Mouse (Mus musculus) kidney, adult 11 months (tissue): ENCODE data around the gene Cpsf2.
A peak's percentile ranks its signal among the peaks of the same experiment; 100 is the strongest.
"Not testable (repeated sequence)": the region's sequence is repeated elsewhere in the genome, so short reads cannot be mapped to it uniquely, and the experiment has no call there.

Experiments used
- DNase-seq: peaks from one replicate; pipeline ENCODE4 v3.0.0; 2022

Cpsf2 gene

DNA sequence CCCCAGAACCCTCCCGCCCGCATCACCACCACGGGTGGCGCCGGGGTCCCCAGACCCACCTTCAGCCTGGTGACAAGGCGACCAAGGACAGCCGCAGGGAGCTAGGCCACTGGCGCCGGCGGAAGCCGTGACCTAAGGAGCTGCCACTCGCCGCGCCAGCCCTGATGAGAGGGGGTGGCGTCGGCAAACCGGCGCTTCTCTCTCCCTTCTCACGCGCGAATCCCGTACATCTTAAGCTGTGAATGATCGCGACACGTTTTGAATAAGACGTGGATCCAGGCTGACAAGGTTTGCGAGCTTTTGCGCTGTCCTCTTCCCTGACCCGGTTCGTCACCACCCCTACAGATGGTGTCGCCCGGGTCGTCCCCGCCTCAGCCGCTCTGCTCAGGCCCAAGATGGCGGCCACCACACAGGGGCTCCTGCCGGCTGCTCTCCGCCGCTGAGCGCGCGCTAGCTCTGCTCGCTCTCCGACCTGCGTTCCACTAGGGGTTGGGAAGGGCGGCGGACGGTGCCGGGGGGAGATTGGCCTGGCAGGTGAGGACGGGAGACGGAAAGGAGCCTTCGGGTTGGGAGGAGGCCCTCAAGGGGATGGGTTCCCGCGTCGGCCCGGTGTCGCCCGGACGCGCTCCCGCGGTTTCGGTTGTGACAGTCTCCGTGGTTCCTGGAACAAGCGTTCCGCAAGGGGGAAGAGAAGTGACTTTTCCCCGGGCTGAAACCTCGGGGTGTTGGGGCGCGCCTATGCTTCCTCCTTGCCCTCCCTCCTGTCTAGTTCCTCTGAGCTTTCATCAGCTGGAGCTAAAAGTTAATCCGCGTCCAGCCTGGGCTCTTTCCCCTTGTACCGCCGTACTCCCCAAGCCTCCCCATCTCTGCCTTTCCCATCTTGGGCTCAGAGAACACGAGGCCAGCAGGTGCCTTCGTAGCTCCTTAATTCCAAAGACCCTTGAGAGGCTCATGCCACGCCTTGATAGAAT, at the start of gene Cpsf2:
Gene Cpsf2 (plus strand): TSS at position 388 of the 971 bp plus-strand sequence.
- peak; percentile 84 for DNase-seq

DNA sequence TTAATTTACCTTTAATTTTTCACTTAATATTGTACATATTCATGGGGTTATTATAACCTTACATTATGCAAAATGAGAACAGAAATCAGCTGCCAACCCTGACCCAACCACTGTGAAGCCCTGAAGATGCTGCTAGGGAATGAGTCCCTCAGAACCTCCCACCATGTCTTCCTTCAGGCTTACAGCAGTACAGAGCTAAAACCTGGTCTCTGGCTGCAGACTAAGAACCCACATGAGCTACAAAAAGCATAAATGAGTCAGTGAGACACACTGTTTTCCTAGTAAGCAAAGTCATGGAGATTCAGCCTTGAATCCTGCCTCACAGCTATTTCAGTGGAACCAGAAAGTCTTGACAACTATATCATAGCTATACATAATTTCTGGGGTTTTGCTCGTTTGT, 47.4 kb upstream of the Cpsf2 start:
- DNase-seq: no peak

DNA sequence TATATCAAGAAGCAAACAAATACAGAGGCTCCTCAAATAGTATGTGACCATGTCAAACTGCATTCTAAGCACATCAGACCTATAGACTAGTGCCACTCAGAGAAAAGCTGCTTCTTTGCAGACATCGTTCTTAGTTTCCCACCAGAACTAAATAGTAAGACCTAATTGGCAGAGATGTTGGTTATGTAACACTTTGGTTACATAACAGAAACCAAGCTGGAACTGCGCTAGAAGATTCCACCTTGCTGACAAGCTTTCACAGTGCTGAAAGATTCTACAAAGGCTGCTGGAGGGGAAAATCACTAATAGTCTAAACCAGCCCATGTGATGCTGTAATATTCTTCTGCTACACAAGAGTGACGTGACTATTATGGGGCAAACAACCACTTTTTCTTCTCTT, 40.6 kb upstream of the Cpsf2 start:
- DNase-seq: no peak

DNA sequence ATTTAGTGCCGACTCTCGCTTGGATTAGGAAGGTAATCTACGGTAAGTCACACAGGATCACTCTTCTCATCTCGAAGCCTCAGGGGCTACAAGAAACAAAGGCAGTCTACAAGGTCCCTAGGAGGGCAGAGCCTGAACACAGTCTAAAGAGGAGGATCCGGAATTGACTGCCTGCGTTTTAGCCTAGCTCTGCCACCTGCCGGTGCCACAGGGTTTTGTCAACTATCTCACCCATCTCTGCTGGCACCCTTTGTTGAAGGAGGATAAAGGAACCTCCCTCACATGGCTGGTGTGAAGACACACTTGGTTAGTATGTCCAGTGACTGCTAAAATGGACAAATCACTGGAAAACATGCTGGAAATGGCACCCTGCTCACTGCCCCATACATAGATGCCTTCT, 38.2 kb upstream of the Cpsf2 start:
- no peak for DNase-seq

DNA sequence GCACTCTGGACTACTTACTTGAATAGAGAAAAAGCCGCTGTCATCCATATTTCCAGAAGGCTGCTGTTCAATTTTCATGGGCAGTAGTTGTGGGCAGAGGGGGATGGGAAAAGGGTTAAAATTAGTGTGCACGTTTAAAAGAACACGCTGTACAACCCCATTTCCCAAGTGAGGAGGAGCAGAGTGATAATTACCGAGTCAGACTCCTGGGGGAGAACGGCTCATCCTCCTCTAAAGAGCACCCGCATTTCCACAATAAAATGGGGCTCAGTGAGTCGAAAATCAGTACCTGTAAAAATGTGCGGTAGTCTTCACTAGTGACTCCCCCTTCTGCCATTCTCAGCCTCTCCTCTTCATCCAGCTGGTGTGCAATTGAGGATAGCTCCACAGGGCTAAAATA, 27.8 kb upstream of the Cpsf2 start:
- no peak for DNase-seq

DNA sequence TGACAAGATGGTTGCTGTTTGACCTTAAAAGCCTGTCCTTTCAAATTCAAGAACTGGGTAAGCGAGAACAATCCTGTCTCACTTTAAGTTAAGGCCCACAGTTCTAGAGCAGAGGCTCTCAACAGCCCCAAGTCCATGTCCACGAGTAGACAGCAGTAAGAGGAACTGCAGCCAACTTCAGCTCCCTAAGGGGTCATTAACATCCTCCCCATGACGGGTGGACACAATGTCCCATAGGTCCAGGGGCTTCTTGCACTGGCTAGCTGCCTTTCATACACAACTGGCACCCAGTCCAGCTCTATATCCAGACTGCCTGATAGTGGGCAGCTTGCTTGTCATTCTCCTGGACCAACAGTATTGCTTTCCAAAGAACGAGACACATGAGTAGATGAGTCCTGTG, 27.0 kb upstream of the Cpsf2 start:
- no peak for DNase-seq

DNA sequence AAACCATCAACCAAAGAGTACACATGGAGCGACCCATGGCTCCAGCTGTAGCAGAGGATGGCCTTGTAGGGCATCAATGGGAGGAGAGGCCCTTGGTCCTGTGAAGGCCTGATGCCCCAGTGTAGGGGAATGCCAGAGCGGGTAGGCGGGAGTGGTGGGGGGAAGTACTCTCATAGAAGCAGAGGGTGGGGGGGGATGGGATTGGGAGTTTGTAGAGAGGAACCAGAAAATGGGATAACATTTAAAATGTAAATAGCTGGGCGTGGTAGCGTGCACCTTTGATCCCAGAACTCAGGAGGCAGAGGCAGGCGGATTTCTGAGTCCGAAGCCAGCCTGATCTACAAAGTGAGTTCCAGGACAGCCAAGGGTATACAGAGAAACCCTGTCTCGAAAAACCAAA, 20.0 kb upstream of the Cpsf2 start:
- not testable (repeated sequence) for DNase-seq

DNA sequence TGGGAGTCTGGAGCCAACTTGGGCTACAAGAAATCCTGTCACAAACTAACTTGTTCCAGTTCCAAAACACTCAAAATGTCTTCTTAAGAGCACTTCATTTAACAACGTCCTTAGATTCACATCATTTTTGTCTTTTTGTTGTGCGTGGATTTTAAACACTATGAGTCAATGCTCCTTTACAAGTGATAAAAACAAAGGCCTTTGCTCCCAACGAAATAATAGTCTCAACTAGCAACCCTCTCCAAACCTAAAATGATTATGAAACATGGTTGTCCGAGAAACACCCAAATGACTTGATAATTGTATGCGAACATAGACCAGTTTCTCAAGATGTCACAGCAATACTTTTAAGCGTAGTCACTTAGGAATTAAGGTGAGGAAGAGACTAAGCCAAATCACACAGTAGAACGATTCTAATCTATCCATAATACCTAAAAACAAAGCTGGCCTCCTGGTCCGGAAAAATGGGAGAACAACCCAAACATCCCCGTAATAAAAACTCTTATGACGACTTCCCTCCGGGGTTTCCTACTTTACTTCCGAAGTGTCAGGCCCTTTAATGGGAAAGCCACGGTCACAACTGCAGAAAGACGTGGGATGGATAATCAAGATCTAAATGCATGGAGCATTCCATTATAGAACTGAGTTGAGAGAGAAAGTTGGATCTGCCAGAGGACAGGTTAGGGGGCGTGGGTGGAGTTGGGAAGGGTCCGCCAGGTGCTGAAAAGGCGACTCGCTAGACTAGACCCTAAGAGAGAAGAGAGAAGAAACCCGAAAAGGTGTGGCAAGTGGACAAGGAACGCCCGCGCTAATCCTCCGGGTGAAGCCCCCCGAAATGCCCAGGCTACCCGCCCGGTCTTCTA, 18.5 kb upstream of the Cpsf2 start:
- no peak for DNase-seq

DNA sequence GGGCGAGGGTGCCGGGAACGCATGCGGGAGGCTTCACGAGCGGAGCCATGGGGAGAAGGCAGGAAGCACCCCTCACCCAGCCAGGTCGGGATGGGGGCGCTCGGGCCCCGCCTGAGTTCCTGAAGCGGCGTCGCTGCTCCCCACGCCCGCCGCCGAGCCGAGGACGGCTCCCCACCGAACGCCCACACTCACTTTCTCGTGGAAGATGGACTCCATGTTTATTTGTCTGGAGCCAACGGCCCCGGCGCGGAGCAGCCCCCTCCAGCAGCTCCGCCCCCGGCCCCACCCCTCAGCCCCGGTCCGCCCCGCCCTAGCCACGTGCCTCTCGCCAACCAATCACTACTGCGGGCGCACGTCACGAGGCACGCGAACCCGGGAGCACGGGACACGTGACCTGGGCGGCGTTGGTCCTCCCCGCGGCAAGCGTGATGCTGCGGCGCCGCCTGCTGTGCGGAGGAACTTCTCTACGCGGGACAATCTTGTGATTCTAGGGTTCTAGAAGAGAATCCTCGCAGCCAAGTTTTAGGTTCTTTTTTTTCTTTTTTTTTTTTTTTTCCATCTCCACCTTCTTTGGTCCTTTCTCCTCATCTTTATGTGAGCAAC, 17.7 kb upstream of the Cpsf2 start, which contains the start of gene Atxn3:
Gene Atxn3 (minus strand): TSS at position 305 of the 603 bp plus-strand sequence.
- DNase-seq: peak; percentile 96

DNA sequence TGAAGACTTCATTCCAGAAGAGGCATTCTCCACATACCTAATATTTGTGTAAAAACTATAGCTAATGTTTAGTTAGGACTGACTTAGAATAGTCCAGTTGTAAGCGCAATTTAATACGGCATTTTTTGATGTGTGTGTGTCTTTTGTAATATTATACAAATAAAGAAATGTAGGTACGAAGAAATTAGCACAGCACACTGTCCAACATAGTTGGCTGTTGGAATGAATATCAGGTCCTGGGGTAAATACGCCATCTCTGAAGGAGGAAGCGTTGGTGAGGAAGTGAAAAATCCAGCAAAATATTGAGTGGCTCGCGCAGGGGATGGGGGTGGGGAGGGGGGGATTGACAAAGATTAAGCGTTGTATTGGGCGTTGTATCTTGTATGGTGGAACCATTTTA, 17.2 kb upstream of the Cpsf2 start:
- no peak for DNase-seq

DNA sequence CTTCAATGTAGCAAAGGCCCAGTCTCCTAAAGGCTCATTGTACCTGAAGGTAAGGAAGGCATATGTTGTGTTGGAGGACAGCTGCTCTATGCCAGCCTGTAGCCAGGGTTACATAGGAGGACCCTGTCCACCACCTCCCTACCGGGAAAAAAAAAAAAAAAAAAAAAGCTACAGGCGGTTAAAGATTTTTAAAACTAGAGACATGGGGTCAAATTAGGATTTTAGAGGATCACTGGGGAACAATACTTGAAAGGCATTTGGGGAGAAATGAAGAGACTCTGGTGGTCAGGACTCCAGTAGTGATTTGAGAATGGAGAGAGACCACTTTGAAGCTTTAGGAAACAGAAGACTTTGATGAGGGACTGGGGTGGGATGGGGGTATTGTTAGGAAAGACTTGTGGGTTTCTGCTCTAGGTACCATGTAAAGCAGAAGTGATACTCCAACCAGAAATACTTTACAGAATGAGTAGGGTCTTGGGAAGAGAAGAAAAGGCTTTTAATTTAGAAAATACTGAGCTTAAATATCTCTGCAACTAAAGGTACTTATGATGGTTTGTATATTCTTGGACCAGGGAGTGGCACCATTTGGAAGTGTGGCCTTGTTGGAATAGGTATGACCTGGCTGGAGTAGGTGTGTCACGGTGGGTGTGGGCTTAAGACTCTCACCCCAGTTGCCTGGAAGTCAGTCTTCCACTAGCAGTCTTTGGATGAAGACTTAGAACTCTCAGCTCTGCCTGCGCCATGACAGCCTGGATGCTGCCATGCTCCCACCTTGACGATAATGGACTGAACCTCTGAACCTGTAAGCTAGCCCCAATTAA, 16.6 kb upstream of the Cpsf2 start:
- not testable (repeated sequence) for DNase-seq

DNA sequence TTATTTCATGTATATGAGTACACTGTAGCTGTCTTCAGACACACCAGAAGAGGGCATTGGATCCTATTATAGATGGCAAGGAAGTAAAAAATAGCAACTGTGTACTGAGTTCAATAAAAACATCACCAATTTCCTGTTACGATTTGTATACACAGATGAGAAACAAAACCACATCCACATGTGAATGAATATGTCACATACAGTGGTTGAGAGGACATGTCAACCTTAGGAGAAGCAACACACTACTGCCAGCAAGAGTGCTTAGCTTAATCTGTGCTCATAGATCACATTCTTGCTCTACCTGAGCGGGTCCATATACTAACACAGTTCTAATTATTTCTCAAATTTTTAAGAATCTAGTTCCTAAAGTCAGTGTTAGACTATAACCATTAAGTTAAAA, 4.5 kb upstream of the Cpsf2 start:
- no peak for DNase-seq

DNA sequence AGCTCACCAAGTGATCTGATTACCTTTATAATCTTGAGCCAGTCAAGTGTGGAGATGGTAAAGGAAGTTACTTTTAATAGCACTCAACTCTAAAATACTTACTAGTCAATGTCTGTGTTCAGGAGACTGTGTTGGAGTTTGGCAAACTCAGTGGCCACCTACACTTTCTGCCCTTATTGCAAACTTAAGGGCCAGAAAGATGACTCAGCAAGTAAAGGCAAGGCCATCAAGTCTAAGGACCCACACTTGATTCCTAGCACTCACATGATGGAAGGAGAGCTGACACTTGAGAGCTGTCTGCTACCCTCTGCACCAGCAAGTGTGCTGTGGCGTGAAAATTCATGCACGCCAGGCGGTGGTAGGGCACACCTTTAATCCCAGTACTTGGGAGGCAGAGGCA, 3.6 kb upstream of the Cpsf2 start:
- DNase-seq: no peak

DNA sequence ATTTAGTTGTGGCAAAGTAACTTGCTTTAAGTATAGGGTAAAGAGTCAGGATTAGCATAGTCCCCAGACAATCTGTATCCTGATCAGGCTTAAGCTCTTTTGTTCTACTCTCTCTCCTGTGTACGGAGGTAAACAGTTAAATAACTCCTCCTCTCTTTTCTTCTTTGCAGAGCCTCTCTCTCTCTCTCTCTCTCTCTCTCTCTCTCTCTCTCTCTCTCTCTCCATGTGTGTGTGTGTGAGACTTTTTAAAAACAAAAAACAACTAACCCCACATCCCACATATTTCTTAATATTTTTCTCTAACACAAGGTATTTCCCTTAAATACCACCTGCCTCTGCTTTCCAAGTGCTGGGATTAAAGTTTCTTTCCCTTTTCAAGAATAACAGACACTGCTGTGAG, 1.2 kb upstream of the Cpsf2 start:
- DNase-seq: no peak

DNA sequence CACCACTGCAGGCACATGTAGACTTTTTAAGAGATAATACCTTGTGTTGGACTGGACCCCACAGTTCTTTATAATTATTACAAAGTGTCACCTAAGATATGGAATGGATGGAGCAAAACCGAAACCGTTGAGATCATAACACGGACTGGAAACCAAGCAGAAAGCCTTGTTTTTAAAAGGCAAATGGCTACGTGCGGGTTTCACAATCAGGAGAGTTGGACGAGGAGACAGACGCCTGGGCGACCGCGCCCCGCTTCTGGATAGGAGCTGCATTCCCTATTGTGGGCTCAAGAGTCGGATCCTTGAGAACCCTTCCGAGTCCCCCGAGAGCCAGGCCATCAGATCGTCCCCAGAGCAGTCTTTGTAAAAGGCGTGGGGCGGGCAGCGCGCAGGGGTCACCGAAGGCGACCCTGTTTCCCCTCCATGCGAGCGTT, 604 bp upstream of the Cpsf2 start:
- peak; percentile 6 for DNase-seq

DNA sequence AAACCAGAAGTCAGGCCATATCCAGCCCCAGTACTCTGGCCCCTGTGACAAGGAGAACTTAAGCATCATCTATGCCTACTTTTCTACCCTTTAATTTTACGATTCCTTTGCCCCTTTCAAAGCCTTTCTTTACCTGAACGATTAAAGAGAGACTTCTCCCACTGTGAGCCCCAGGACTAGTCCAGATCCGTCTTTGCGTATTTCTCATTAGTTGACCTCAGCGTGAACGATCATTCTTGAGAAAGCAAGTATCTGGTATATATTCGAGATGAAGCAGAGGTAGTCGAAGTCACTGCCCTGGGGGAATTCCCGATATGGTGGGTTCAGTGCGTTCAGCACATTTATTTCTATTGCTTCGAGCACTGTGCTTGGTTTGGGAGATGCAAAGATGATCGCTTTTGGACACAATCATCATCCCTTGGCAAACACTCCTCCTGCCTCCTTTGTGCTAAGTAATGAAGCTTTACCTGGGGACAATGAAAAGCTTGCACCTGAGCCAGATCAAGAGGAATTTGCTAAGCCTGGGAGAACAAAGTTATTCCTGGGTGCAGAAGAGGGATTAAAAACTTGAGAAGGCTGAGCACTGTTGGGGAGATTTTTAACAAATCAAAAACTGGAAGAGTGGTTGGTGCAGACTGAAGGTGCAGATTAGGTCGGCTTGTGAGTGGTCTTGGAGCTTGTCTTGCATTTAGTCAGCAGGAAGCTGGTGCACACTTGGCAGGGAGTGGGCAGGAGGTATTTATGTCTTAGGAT, 1.0 kb downstream of the Cpsf2 start:
- DNase-seq: no peak

DNA sequence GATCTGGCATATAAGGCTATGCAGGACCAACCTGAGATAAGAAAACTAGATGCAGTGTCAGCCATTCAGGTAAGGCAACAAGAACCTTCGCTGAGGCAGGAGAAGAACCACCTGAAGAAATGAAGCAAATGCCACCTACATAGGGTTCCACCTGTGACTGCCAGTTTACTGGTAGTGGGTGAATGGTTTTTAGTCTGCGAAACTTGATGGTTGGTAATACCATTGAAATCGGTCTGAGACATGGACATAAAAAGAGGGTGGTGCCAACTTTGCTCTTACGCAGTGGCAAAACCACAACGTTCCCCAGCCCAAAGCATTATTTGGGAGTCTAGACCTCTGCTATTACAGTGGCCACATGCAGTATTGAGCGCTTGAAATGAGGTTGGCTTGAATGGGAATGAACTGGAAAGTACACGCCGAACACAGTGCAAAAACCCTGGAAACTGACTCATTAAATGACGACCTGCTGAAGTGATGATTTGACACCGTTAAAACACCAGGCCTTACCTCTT, 1.7 kb downstream of the Cpsf2 start:
- DNase-seq: no peak

DNA sequence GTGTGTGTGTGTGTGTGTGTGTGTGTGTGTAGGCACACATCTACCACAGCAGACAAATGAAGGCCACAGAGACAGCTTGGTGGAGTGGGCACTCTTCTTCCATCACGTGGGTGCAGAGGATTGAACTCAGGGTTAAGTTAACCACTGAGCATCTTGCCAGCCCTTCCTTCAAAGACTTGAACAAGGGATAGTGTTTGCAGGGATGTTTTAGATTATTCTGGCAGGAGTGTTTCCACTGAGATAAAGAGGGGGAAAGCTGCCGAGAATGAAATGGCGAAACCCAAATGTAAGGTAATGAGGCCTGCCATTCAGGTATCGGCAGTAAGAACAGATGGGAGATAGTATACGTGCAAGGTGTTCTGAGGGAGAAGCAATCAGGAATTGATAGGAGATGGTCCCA, 2.4 kb downstream of the Cpsf2 start:
- no peak for DNase-seq

DNA sequence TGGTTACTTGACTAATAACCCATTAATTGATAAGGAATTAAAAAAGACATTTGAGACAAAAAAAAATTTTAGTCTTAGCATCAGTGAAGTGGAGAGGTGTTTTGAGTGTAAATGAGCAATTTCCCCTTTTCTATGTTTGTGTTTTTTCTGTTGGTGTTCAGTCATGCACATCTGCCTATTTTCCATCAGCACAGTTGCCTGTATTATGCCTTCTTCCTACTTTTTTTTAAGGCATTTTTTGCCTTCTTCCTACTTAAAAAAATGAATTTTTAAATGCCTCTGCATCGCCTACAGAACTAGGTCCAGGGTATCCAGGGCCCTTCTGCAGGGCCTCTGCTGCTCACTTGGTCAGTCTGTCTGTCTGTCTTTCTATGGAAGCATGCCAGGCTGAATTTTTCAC, 2.8 kb downstream of the Cpsf2 start:
- DNase-seq: no peak

DNA sequence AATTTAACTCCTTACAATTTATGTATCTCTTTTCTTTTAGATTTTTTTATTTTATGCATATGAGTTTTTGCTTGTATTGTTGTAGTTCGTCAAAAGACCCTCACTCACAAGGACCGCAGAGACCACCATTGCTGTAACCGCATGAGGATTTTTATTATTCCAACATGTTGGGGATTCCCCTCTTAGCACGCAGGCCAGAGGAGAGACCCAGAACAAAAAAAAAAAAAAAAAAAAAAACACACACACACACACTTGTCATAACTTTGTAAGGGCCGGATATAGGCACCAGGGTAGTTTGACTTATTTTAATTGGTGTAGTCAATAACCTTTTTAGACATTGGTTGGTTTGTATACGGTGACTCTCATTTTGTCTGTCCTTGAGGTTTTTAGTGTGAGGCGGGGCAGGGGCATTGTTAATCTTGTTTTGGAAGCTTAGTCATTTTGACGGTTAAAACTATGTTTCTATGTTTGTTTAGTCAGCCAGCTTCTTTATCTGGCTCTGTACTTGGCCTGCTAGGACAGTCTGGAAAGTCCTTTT, 3.5 kb downstream of the Cpsf2 start:
- DNase-seq: no peak

DNA sequence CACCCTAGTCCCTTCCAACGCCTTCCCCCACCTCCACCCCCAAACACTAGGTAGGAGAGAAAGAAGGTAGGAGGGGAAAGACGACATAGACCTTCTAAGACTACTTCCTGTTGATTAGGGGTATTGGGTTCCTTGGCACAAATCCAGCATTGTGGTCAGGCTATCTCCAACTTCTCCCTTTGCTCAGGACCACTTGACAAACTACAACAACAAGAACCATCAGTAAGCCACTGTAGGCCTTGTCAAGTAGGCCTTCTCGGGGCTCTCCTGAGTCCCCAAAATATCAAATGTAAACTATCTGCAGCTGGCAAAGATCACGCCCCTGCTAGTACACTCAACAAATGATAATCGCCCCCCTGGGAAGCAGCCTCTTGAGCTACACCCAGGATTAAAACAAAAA, 4.5 kb downstream of the Cpsf2 start:
- no peak for DNase-seq
